Mouse (Mus musculus) intestine, embryonic 15.5 days (tissue): ENCODE results near the gene Zfp655. TPM values are rescaled to one million over a fixed set of nuclear protein-coding genes. Genes with fewer than 3 reads are reported as not detected.

Experiments
- ATAC-seq: fragments of 200-750 bp; cut with Nextera tagmentation; 2 replicates; pipeline ENCODE4 v1.8.0; 2017; ENCODE audit warnings: moderate TSS enrichment, moderate library complexity
- H3K27ac ChIP-seq: fragments of 300-500 bp; sonication (generic); 2 replicates; pipeline ENCODE4 v1.5.1; 2015; ENCODE audit warnings: mild to moderate bottlenecking, inconsistent platforms
- H3K27me3 ChIP-seq: fragments of 300-500 bp; sonication (generic); replicated peaks from 2 replicates; pipeline ENCODE4 v1.6.1; 2015; ENCODE audit warnings: inconsistent platforms
- H3K36me3 ChIP-seq: fragments of 300-500 bp; sonication (generic); 2 replicates; pipeline ENCODE4 v1.6.1; 2015; ENCODE audit warnings: inconsistent platforms
- H3K4me1 ChIP-seq: fragments of 300-500 bp; sonication (generic); replicated peaks from 2 replicates; pipeline ENCODE4 v1.6.1; 2015; ENCODE audit warnings: inconsistent platforms
- H3K4me2 ChIP-seq: fragments of 300-500 bp; sonication (generic); replicated peaks from 2 replicates; pipeline ENCODE4 v1.6.1; 2015; ENCODE audit warnings: mild to moderate bottlenecking, inconsistent platforms
- H3K4me3 ChIP-seq: fragments of 300-500 bp; sonication (generic); replicated peaks from 2 replicates; pipeline ENCODE4 v1.5.1; 2015; ENCODE audit warnings: inconsistent platforms
- H3K9ac ChIP-seq: fragments of 300-500 bp; sonication (generic); 2 replicates; pipeline ENCODE4 v1.6.1; 2015; ENCODE audit warnings: inconsistent platforms
- H3K9me3 ChIP-seq: fragments of 300-500 bp; sonication (generic); 2 replicates; pipeline ENCODE4 v1.6.1; 2016; ENCODE audit warnings: inconsistent platforms
- WGBS: fragments of 180-500 bp; shearing (Covaris S2); methylation state at CpG from one replicate; pipeline ENCODE4 v1.1.7; 2015; 5-methylcytosine and 5-hydroxymethylcytosine counted together
- polyA plus RNA-seq: library from polyadenylated mRNA; unstranded; fragments of >200 nt; fragmentation: Nextera tagmentation; extraction: Ambion mirVana; gene quantifications from 2 replicates; pipeline ENCODE4 v1.2.1, GENCODE M21; 2015

Gene Zfp655
- polyA plus RNA-seq = 33.1 and 38.6 TPM in 2 replicates

DNA sequence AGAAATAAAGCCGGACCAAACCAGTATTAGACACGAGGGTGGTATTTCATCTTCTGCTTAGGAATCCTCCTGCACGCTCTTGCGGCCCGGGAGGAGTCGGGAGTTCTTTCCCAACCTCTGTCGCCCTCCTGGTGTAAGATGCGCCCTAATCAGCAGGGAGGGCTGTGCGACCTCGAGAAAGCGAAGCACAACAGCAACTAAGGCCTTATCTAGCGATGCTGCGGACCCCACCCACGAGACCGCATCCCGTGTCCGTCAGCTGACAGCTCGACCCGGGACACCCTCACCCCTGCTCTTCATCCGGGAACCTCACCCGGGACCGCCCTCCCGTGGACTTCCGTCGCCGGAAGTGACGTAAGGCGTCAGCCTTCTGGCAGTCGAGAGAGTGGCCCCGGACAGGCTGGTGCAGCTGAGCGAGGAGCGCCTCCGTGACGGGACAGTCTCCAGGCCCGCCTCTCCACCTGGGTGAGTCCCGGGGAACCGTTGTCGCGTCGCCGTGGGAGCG is at the start of gene Zfp655:
TSS of gene Zfp655 (plus strand) at position 349 of the 505 bp plus-strand sequence.
- Histone ChIP-seq H3K4me1 (peaks cover 6% of the 10 kb centered on the region; the same call in 1 of the 2 replicates), H3K27me3 (no peaks in the 10 kb centered on the region), H3K9me3 (no peaks in the 10 kb centered on the region), H3K4me2 (peak within 1 kb of the TSS; percentile 69), H3K4me3 (peak within 1 kb of the TSS; percentile 93), H3K27ac (peak within 1 kb of the TSS; percentile 91), H3K9ac (peak within 1 kb of the TSS; percentile 96), H3K36me3 (peaks cover 4% of the 10 kb centered on the region)
- peak; percentile 98 for ATAC-seq
- 0% methylated on average over 42 of the region's 42 CpGs for WGBS

- Histone ChIP-seq H3K27me3 (no peaks in the 10 kb centered on the region), H3K27ac (no peak overlapping the region), H3K4me3 (no peak overlapping the region), H3K9ac (no peak overlapping the region), H3K9me3 (no peaks in the 10 kb centered on the region), H3K4me2 (no peak overlapping the region), H3K4me1 (peaks cover 5% of the 10 kb centered on the region), H3K36me3 (peaks cover 54% of the 10 kb centered on the region)
- no peak for ATAC-seq
- 85% methylated on average over 2 of the region's 2 CpGs for WGBS
Measured at GRCm38 (mm10) chr5:145185244-145185643, 46.3 kb upstream of the Zfp655 start.

GRCm38 (mm10) chr5:145189416-145189815 is 42.1 kb upstream of the Zfp655 start:
- H3K4me1 ChIP-seq = peaks cover 9% of the 10 kb centered on the region
- no peaks in the 10 kb centered on the region for H3K27me3 ChIP-seq
- H3K9ac ChIP-seq = no peak overlapping the region
- no peak overlapping the region for H3K4me2 ChIP-seq
- 84% methylated on average over 6 of the region's 6 CpGs for WGBS
- no peak overlapping the region for H3K27ac ChIP-seq
- ATAC-seq = no peak
- H3K4me3 ChIP-seq = no peak overlapping the region
- peaks cover 21% of the 10 kb centered on the region for H3K36me3 ChIP-seq
- H3K9me3 ChIP-seq = no peaks in the 10 kb centered on the region

GRCm38 (mm10) chr5:145190373-145190772 is 41.1 kb upstream of the Zfp655 start:
- no peak; the same call in 1 of the 2 replicates for ATAC-seq
- H3K4me3 ChIP-seq = peak overlapping the region; percentile 76
- H3K4me2 ChIP-seq = peak overlapping the region; percentile 64
- H3K4me1 ChIP-seq = peaks cover 9% of the 10 kb centered on the region
- no peak overlapping the region for H3K27ac ChIP-seq
- no peaks in the 10 kb centered on the region for H3K27me3 ChIP-seq
- WGBS = 40% methylated on average over 5 of the region's 5 CpGs
- H3K36me3 ChIP-seq = peaks cover 14% of the 10 kb centered on the region; the same call in 1 of the 2 replicates
- H3K9ac ChIP-seq = peak overlapping the region; percentile 89
- no peaks in the 10 kb centered on the region for H3K9me3 ChIP-seq

GRCm38 (mm10) chr5:145190875-145191798 is 40.4 kb upstream of the Zfp655 start:
- ATAC-seq = peak; percentile 93
- WGBS = under 1% methylated on average over 41 of the region's 41 CpGs
- H3K27me3 ChIP-seq = no peaks in the 10 kb centered on the region

DNA sequence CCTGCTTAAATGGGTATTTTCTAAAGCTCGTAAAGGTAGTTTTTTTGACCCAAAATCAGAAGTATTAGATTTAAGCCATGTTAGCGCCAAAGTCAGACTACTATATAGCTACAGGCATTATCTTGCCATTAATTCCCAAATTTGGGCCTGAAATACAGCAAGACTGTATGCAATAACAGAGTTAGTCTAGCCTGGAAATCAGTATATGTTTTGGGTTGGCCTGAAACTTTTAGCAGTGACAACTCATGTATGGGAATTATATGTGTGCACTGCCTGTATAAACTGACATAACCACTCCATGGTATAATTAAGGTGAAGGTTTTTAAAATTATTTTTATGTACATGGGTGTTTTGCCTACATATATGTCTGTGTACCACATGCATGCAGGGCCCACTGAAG is 39.6 kb upstream of the Zfp655 start, which contains the start of gene Atp5j2:
TSS of gene Atp5j2 (minus strand) at position 101 of the 400 bp plus-strand sequence.
- 90% methylated on average over 2 of the region's 2 CpGs for WGBS
- H3K4me1 ChIP-seq = peaks cover 9% of the 10 kb centered on the region
- ATAC-seq = no peak
- H3K4me3 ChIP-seq = peak within 1 kb of the TSS; percentile 76
- H3K9me3 ChIP-seq = no peaks in the 10 kb centered on the region
- no peaks in the 10 kb centered on the region for H3K27me3 ChIP-seq
- peaks cover 8% of the 10 kb centered on the region; the same call in 1 of the 2 replicates for H3K36me3 ChIP-seq
- peak within 1 kb of the TSS; percentile 64 for H3K4me2 ChIP-seq
- H3K9ac ChIP-seq = peak within 1 kb of the TSS; percentile 89
- H3K27ac ChIP-seq = peak within 1 kb of the TSS; percentile 88

More at GRCm38 (mm10) chr5:145190875-145191798, 40.4 kb upstream of the Zfp655 start:
- Histone ChIP-seq H3K36me3 (peaks cover 9% of the 10 kb centered on the region; the same call in 1 of the 2 replicates), H3K9ac (peak overlapping the region; percentile 89), H3K4me1 (peaks cover 9% of the 10 kb centered on the region), H3K4me2 (peak overlapping the region; percentile 64), H3K27ac (peak overlapping the region; percentile 88), H3K9me3 (no peaks in the 10 kb centered on the region), H3K4me3 (peak overlapping the region; percentile 76)

- peaks cover 10% of the 10 kb centered on the region for H3K4me1 ChIP-seq
Measured at GRCm38 (mm10) chr5:145200387-145200786, 31.1 kb upstream of the Zfp655 start.

GRCm38 (mm10) chr5:145201321-145201991 is 30.1 kb upstream of the Zfp655 start, which contains the start of gene Zkscan14:
Zkscan14 (minus strand) TSS chr5:145201868.
- Histone ChIP-seq H3K4me2 (peak within 1 kb of the TSS; percentile 93), H3K36me3 (0 out of 2 replicates have a peak, but pooled peaks cover 2% of the 10 kb centered on the region), H3K4me3 (peak within 1 kb of the TSS; percentile 73), H3K9me3 (no peaks in the 10 kb centered on the region), H3K9ac (peak within 1 kb of the TSS; percentile 75), H3K4me1 (peaks cover 16% of the 10 kb centered on the region), H3K27me3 (no peaks in the 10 kb centered on the region), H3K27ac (peak within 1 kb of the TSS; percentile 52)
- 1% methylated on average over 37 of the region's 37 CpGs for WGBS
- ATAC-seq = peak; percentile 16; the same call in 1 of the 2 replicates

More at GRCm38 (mm10) chr5:145200387-145200786, 31.1 kb upstream of the Zfp655 start:
- 0 out of 2 replicates have a peak, but pooled peaks cover 7% of the 10 kb centered on the region for H3K36me3 ChIP-seq
- H3K9me3 ChIP-seq = no peaks in the 10 kb centered on the region
- no peak overlapping the region for H3K27ac ChIP-seq
- ATAC-seq = no peak
- no peak overlapping the region for H3K4me3 ChIP-seq
- 72% methylated on average over 7 of the region's 7 CpGs for WGBS
- no peaks in the 10 kb centered on the region for H3K27me3 ChIP-seq
- H3K9ac ChIP-seq = no peak overlapping the region
- peak overlapping the region; percentile 93 for H3K4me2 ChIP-seq

- no peak overlapping the region for H3K4me2 ChIP-seq
- peaks cover 16% of the 10 kb centered on the region for H3K4me1 ChIP-seq
- no peak overlapping the region for H3K9ac ChIP-seq
- no peaks in the 10 kb centered on the region for H3K36me3 ChIP-seq
- ATAC-seq = no peak
- no peak overlapping the region for H3K27ac ChIP-seq
- no peaks in the 10 kb centered on the region for H3K27me3 ChIP-seq
- WGBS = 48% methylated on average over 3 of the region's 3 CpGs
- no peak overlapping the region for H3K4me3 ChIP-seq
- H3K9me3 ChIP-seq = no peaks in the 10 kb centered on the region
Measured at GRCm38 (mm10) chr5:145202446-145202845, 29.1 kb upstream of the Zfp655 start.

- peak within 1 kb of the TSS; percentile 71 for H3K4me2 ChIP-seq
- peaks cover 16% of the 10 kb centered on the region for H3K4me1 ChIP-seq
- no peaks in the 10 kb centered on the region for H3K9me3 ChIP-seq
- 0 out of 2 replicates have a peak, but pooled peaks cover 2% of the 10 kb centered on the region for H3K36me3 ChIP-seq
- peak within 1 kb of the TSS; percentile 60 for H3K4me3 ChIP-seq
- peak within 1 kb of the TSS; percentile 91 for H3K27ac ChIP-seq
- H3K9ac ChIP-seq = peak within 1 kb of the TSS; percentile 54
- 0% methylated on average over 22 of the region's 22 CpGs for WGBS
- no peaks in the 10 kb centered on the region for H3K27me3 ChIP-seq
- peak; percentile 96 for ATAC-seq
Measured at GRCm38 (mm10) chr5:145203936-145204691, 27.4 kb upstream of the Zfp655 start, which contains the start of gene Zkscan5. Zkscan5 (plus strand) TSS chr5:145204562.

DNA sequence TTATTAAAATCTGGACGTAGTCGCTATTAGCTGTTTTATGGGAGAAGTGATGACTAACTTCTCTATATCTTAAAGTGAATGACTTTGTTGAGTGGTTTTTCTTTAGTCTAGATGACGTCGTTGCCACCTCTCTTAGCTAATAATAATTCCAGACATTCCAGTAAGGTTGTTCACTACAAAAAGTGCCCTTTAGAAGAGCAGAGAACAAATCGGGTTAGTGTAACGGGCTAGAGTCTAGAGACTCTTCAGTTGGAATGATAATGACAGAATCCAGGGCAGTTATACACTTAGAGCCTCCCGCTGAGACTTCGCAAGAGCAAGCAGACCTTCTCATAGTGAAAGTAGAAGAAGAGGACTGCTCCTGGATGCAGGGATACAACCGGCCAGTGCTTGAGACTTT is 26.5 kb upstream of the Zfp655 start:
- no peaks in the 10 kb centered on the region for H3K9me3 ChIP-seq
- H3K9ac ChIP-seq = peak overlapping the region; percentile 54; the same call in 1 of the 2 replicates
- H3K27ac ChIP-seq = no peak overlapping the region
- 0 out of 2 replicates have a peak, but pooled peaks cover 2% of the 10 kb centered on the region for H3K36me3 ChIP-seq
- 17% methylated on average over 9 of the region's 9 CpGs for WGBS
- peak overlapping the region; percentile 71 for H3K4me2 ChIP-seq
- H3K4me1 ChIP-seq = peaks cover 16% of the 10 kb centered on the region
- no peaks in the 10 kb centered on the region for H3K27me3 ChIP-seq
- peak overlapping the region; percentile 60 for H3K4me3 ChIP-seq
- ATAC-seq = no peak
